Mouse (Mus musculus) cerebellum, adult 2 months (tissue): ENCODE measurements around the gene Adgrl3.

Source experiments
- CTCF ChIP-seq: fragments of 200-500 bp; IDR thresholded peaks from 2 replicates; pipeline ENCODE4 v1.5.1; 2011; ENCODE audit warnings: low read depth, mild to moderate bottlenecking, control low read depth, low read length, moderate library complexity, borderline replicate concordance; ENCODE audit not compliant: insufficient read depth
- POLR2A ChIP-seq: fragments of 200-500 bp; IDR thresholded peaks from 2 replicates; pipeline ENCODE4 v1.6.1; 2011; ENCODE audit warnings: low read length, control low read depth, borderline replicate concordance; ENCODE audit not compliant: insufficient read depth

GRCm38 (mm10) chr5:81776234-81776633 is 756.3 kb downstream of the Adgrl3 start:
- TF ChIP-seq POLR2A (no peak), CTCF (no peak)
